Mouse (Mus musculus) central nervous system, embryonic 11.5 days (tissue): Measurements from ENCODE around the gene Gm21818. TPM values are rescaled to one million over a fixed set of nuclear protein-coding genes. Genes with fewer than 3 reads are reported as not detected.

Source experiments
- polyA plus RNA-seq: library from polyadenylated mRNA; depleted of rRNA; stranded (reverse); fragments of >200 nt; gene quantifications from 2 replicates; pipeline ENCODE4 v1.2.3, GENCODE M21; 2012; rRNA removed

Gm21818 gene
- polyA plus RNA-seq = 0.36 TPM in 1 of 2 replicates, not detected in the other

GRCm38 (mm10) chr13:120172133-120172532, at the start of gene Gm21818:
Gene Gm21818, plus strand, starts transcription at chr13:120172433.

GRCm38 (mm10) chr13:120139946-120140345, 32.3 kb upstream of the Gm21818 start, which contains the start of gene Gm20767:
Gene Gm20767, plus strand, starts transcription at chr13:120140246.

GRCm38 (mm10) chr13:120215847-120216246, 43.6 kb downstream of the Gm21818 start, which contains the start of gene Gm21762:
Gene Gm21762, minus strand, starts transcription at chr13:120215947.

Other genes with a start within 250 kb of the Gm21818 start
- not detected in 2 replicates for gene Gm21761, start 243.2 kb upstream of the Gm21818 start, polyA plus RNA-seq
- not detected in 2 replicates for gene B020031M17Rik, start 221.6 kb upstream of the Gm21818 start, polyA plus RNA-seq
- gene Gm36079, start 145.4 kb upstream of the Gm21818 start, polyA plus RNA-seq = not detected in 2 replicates
- gene Gm21188, start 120.2 kb upstream of the Gm21818 start, polyA plus RNA-seq = not detected in 2 replicates
- gene Gm20767, start 32.2 kb upstream of the Gm21818 start, polyA plus RNA-seq = not detected in 2 replicates
- not detected in 2 replicates for gene Gm21762, start 43.5 kb downstream of the Gm21818 start, polyA plus RNA-seq
- not detected in 2 replicates for gene Gm21731, start 66.7 kb downstream of the Gm21818 start, polyA plus RNA-seq
- gene AF067061, start 90.7 kb downstream of the Gm21818 start, polyA plus RNA-seq = not detected in 2 replicates
- 0.08 and 0.21 TPM in 2 replicates for gene BC147527, start 128.0 kb downstream of the Gm21818 start, polyA plus RNA-seq
- not detected in 2 replicates for gene Tcstv3, start 144.4 kb downstream of the Gm21818 start, polyA plus RNA-seq